Mouse (Mus musculus) liver, embryonic 14.5 days (tissue): Measurements from ENCODE around the gene Grip1.

ENCODE experiments used
- CTCF ChIP-seq: IDR thresholded peaks from 2 replicates; pipeline ENCODE4 v1.5.1; 2016; ENCODE audit warnings: antibody characterized with exemption, low read depth, control low read depth
- EP300 ChIP-seq: IDR thresholded peaks from 2 replicates; pipeline ENCODE4 v1.6.1; 2016; ENCODE audit warnings: antibody characterized with exemption, low read depth

DNA sequence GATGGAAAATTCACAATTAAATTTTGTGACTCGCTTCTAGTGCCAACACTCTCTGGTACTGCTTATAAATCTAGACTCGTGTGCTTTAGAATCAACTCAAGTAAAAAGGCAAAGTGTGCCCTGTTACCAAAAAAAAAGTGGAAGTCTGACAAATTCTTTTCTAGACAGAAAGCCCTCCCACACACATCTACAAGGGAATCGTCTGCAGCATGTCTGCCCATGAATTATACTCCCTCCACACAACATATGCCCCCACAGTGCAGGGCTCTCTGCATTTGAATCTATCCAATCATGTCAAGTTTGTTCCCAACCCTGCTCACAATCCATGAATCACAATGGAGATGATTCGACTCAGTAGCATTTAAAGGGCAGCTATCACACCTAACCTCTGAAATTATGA, 380.5 kb downstream of the Grip1 start:
- TF ChIP-seq EP300 (no peak), CTCF (no peak)
